Mouse (Mus musculus): ENCODE data around the gene St5.

GRCm38 (mm10) chr7:109531501-109531900 is 171.9 kb downstream of the St5 start:
- TF ChIP-seq POLR2A (IDR thresholded peaks at IDR 0.05; ENCODE audit: borderline replicate concordance, control insufficient read depth, low read depth, low read length) = no peak
- TF ChIP-seq CTCF (IDR thresholded peaks at IDR 0.05; ENCODE audit: control insufficient read depth, insufficient read depth, low read length) = no peak

Data from bone marrow, adult 2 months (tissue).